Mouse (Mus musculus) midbrain, embryonic 12.5 days (tissue): ENCODE data around the gene Bptf. TPM values are rescaled to one million over a fixed set of nuclear protein-coding genes. Genes with fewer than 3 reads are reported as not detected.
"Not testable (repeated sequence)": the region's sequence is repeated elsewhere in the genome, so short reads cannot be mapped to it uniquely, and the experiment has no call there.

ENCODE experiments used
- ATAC-seq: fragments of 200-750 bp; cut with Nextera tagmentation; 2 replicates; pipeline ENCODE4 v1.8.0; 2017; ENCODE audit warnings: low read depth, moderate TSS enrichment, moderate library complexity; ENCODE audit not compliant: low FRiP score
- H3K27ac ChIP-seq: fragments of 300-500 bp; sonication (generic); replicated peaks from 2 replicates; pipeline ENCODE4 v1.5.1; 2016; ENCODE audit warnings: mild to moderate bottlenecking
- H3K27me3 ChIP-seq: fragments of 300-500 bp; sonication (generic); 2 replicates; pipeline ENCODE4 v1.6.1; 2016; ENCODE audit warnings: mild to moderate bottlenecking
- H3K36me3 ChIP-seq: fragments of 300-500 bp; sonication (generic); 2 replicates; pipeline ENCODE4 v1.6.1; 2016
- H3K4me1 ChIP-seq: fragments of 300-500 bp; sonication (generic); 2 replicates; pipeline ENCODE4 v1.6.1; 2016
- H3K4me2 ChIP-seq: fragments of 300-500 bp; sonication (generic); replicated peaks from 2 replicates; pipeline ENCODE4 v1.6.1; 2016; ENCODE audit warnings: mild to moderate bottlenecking, moderate library complexity
- H3K4me3 ChIP-seq: fragments of 300-500 bp; sonication (generic); 2 replicates; pipeline ENCODE4 v1.5.1; 2016; ENCODE audit warnings: mild to moderate bottlenecking
- H3K9ac ChIP-seq: fragments of 300-500 bp; sonication (generic); replicated peaks from 2 replicates; pipeline ENCODE4 v1.6.1; 2016; ENCODE audit warnings: mild to moderate bottlenecking, moderate library complexity
- H3K9me3 ChIP-seq: fragments of 300-500 bp; sonication (generic); 2 replicates; pipeline ENCODE4 v1.6.1; 2016; ENCODE audit warnings: mild to moderate bottlenecking
- WGBS: fragments of 180-500 bp; shearing (Covaris S2); methylation state at CpG from one replicate; pipeline ENCODE4 v1.1.7; 2016; 5-methylcytosine and 5-hydroxymethylcytosine counted together
- polyA plus RNA-seq: library from polyadenylated mRNA; unstranded; fragments of >200 nt; fragmentation: Nextera tagmentation; extraction: Ambion mirVana; gene quantifications from 2 replicates; pipeline ENCODE4 v1.2.1, GENCODE M21; 2016

The Bptf gene
- 44.0 and 45.6 TPM in 2 replicates for polyA plus RNA-seq

- H3K36me3 ChIP-seq = no peaks in the 10 kb centered on the region
- peak within 1 kb of the TSS; percentile 98 for H3K9ac ChIP-seq
- peak within 1 kb of the TSS; percentile 98 for H3K4me3 ChIP-seq
- WGBS = under 1% methylated on average over 25 of the region's 94 CpGs
- H3K9me3 ChIP-seq = no peaks in the 10 kb centered on the region
- peak within 1 kb of the TSS; percentile 80 for H3K4me2 ChIP-seq
- peak within 1 kb of the TSS; percentile 98 for H3K27ac ChIP-seq
- no peaks in the 10 kb centered on the region for H3K27me3 ChIP-seq
- peak; percentile 98 for ATAC-seq
- H3K4me1 ChIP-seq = peaks cover 26% of the 10 kb centered on the region
Measured at GRCm38 (mm10) chr11:107131749-107132421, at the start of gene Bptf. Gene Bptf (minus strand): TSS chr11:107132127.

GRCm38 (mm10) chr11:107161215-107161614, 29.3 kb upstream of the Bptf start:
- Histone ChIP-seq H3K4me2 (no peak overlapping the region), H3K9me3 (no peaks in the 10 kb centered on the region), H3K9ac (no peak overlapping the region), H3K4me1 (no peaks in the 10 kb centered on the region), H3K4me3 (no peak overlapping the region), H3K27me3 (no peaks in the 10 kb centered on the region), H3K27ac (no peak overlapping the region), H3K36me3 (peaks cover 8% of the 10 kb centered on the region)
- WGBS = 82% methylated on average over 4 of the region's 4 CpGs
- ATAC-seq = no peak

- H3K4me3 ChIP-seq = no peak overlapping the region
- no peaks in the 10 kb centered on the region for H3K27me3 ChIP-seq
- no peak for ATAC-seq
- no peak overlapping the region for H3K27ac ChIP-seq
- no peak overlapping the region for H3K4me2 ChIP-seq
- WGBS = 29% methylated on average over 1 of the region's 1 CpGs
- no peaks in the 10 kb centered on the region for H3K4me1 ChIP-seq
- H3K36me3 ChIP-seq = no peaks in the 10 kb centered on the region
- H3K9me3 ChIP-seq = no peaks in the 10 kb centered on the region
- no peak overlapping the region for H3K9ac ChIP-seq
Measured at GRCm38 (mm10) chr11:107159034-107159433, 27.1 kb upstream of the Bptf start.

GRCm38 (mm10) chr11:107156977-107157642, 25.2 kb upstream of the Bptf start:
- Histone ChIP-seq H3K27ac (no peak overlapping the region), H3K4me1 (no peaks in the 10 kb centered on the region), H3K9ac (no peak overlapping the region), H3K4me2 (no peak overlapping the region), H3K4me3 (no peak overlapping the region), H3K27me3 (no peaks in the 10 kb centered on the region), H3K36me3 (no peaks in the 10 kb centered on the region), H3K9me3 (no peaks in the 10 kb centered on the region)
- WGBS = 63% methylated on average over 5 of the region's 5 CpGs
- ATAC-seq = no peak

- WGBS = 88% methylated on average over 5 of the region's 5 CpGs
- H3K9me3 ChIP-seq = no peaks in the 10 kb centered on the region
- no peak overlapping the region for H3K9ac ChIP-seq
- H3K36me3 ChIP-seq = no peaks in the 10 kb centered on the region
- H3K27ac ChIP-seq = no peak overlapping the region
- H3K4me1 ChIP-seq = no peaks in the 10 kb centered on the region
- H3K27me3 ChIP-seq = no peaks in the 10 kb centered on the region
- ATAC-seq = no peak
- H3K4me3 ChIP-seq = no peak overlapping the region
- no peak overlapping the region for H3K4me2 ChIP-seq
Measured at GRCm38 (mm10) chr11:107155292-107155691, 23.4 kb upstream of the Bptf start.

- Histone ChIP-seq H3K9ac (no peak overlapping the region), H3K36me3 (no peaks in the 10 kb centered on the region), H3K27me3 (no peaks in the 10 kb centered on the region), H3K4me1 (no peaks in the 10 kb centered on the region), H3K27ac (no peak overlapping the region), H3K4me3 (no peak overlapping the region), H3K9me3 (no peaks in the 10 kb centered on the region), H3K4me2 (no peak overlapping the region)
- ATAC-seq = no peak
- WGBS = 79% methylated on average over 7 of the region's 7 CpGs
Measured at GRCm38 (mm10) chr11:107154431-107154830, 22.5 kb upstream of the Bptf start.

GRCm38 (mm10) chr11:107153645-107154044, 21.7 kb upstream of the Bptf start:
- H3K4me1 ChIP-seq = no peaks in the 10 kb centered on the region
- no peak overlapping the region for H3K4me3 ChIP-seq
- WGBS = 85% methylated on average over 5 of the region's 5 CpGs
- H3K9ac ChIP-seq = no peak overlapping the region
- no peaks in the 10 kb centered on the region for H3K9me3 ChIP-seq
- ATAC-seq = no peak
- H3K27ac ChIP-seq = no peak overlapping the region
- no peaks in the 10 kb centered on the region for H3K36me3 ChIP-seq
- no peak overlapping the region for H3K4me2 ChIP-seq
- H3K27me3 ChIP-seq = no peaks in the 10 kb centered on the region

- 77% methylated on average over 7 of the region's 7 CpGs for WGBS
- Histone ChIP-seq H3K9ac (no peak overlapping the region), H3K27me3 (no peaks in the 10 kb centered on the region), H3K4me3 (no peak overlapping the region), H3K4me1 (no peaks in the 10 kb centered on the region), H3K36me3 (no peaks in the 10 kb centered on the region), H3K4me2 (no peak overlapping the region), H3K9me3 (no peaks in the 10 kb centered on the region), H3K27ac (no peak overlapping the region)
- ATAC-seq = no peak
Measured at GRCm38 (mm10) chr11:107151809-107152208, 19.9 kb upstream of the Bptf start.

GRCm38 (mm10) chr11:107143956-107144355, 12.0 kb upstream of the Bptf start:
- not testable (repeated sequence) for H3K4me1 ChIP-seq, H3K27me3 ChIP-seq, H3K9ac ChIP-seq, H3K27ac ChIP-seq, H3K9me3 ChIP-seq, H3K4me2 ChIP-seq, ATAC-seq, H3K36me3 ChIP-seq, H3K4me3 ChIP-seq
- WGBS = 95% methylated on average over 11 of the region's 11 CpGs

- no peak overlapping the region for H3K27ac ChIP-seq
- H3K4me3 ChIP-seq = no peak overlapping the region
- H3K9me3 ChIP-seq = no peaks in the 10 kb centered on the region
- no peaks in the 10 kb centered on the region for H3K4me1 ChIP-seq
- no peaks in the 10 kb centered on the region for H3K36me3 ChIP-seq
- no peaks in the 10 kb centered on the region for H3K27me3 ChIP-seq
- ATAC-seq = no peak
- H3K9ac ChIP-seq = no peak overlapping the region
- 91% methylated on average over 2 of the region's 2 CpGs for WGBS
- no peak overlapping the region for H3K4me2 ChIP-seq
Measured at GRCm38 (mm10) chr11:107142382-107142781, 10.5 kb upstream of the Bptf start.

- 26% methylated on average over 6 of the region's 6 CpGs for WGBS
- Histone ChIP-seq H3K27ac (no peak overlapping the region), H3K9ac (no peak overlapping the region), H3K9me3 (no peaks in the 10 kb centered on the region), H3K36me3 (no peaks in the 10 kb centered on the region), H3K4me3 (no peak overlapping the region), H3K4me1 (no peaks in the 10 kb centered on the region), H3K27me3 (no peaks in the 10 kb centered on the region), H3K4me2 (no peak overlapping the region)
- no peak for ATAC-seq
Measured at GRCm38 (mm10) chr11:107140756-107141155, 8.8 kb upstream of the Bptf start.

GRCm38 (mm10) chr11:107138633-107139032, 6.7 kb upstream of the Bptf start:
- no peak for ATAC-seq
- 75% methylated on average over 3 of the region's 3 CpGs for WGBS
- H3K27me3 ChIP-seq = no peaks in the 10 kb centered on the region

More at GRCm38 (mm10) chr11:107138633-107139032, 6.7 kb upstream of the Bptf start:
- Histone ChIP-seq H3K9ac (no peak overlapping the region), H3K9me3 (no peaks in the 10 kb centered on the region), H3K36me3 (no peaks in the 10 kb centered on the region), H3K4me2 (no peak overlapping the region), H3K4me3 (no peak overlapping the region), H3K4me1 (no peaks in the 10 kb centered on the region), H3K27ac (no peak overlapping the region)
